8 mouse cellular contexts compared by ENCODE assay signal in genomic region chr19:10831424-10831823, GRCm38 (mm10). TPM values are rescaled to one million over a fixed set of nuclear protein-coding genes. Genes with fewer than 3 reads are reported as not detected.
DNase-seq lines count a peak whose midpoint lies in the region; ATAC-seq and TF ChIP-seq lines count a peak whose summit lies in the region.

No protein-coding gene starts in this region.

- H3K9me3 ChIP-seq in heart, embryonic 12.5 days (replicated peaks): no peaks in the 10 kb centered on the region
- H3K9me3 ChIP-seq in stomach, embryonic 16.5 days (replicated peaks; ENCODE audit: control insufficient read depth, low read length): no peaks in the 10 kb centered on the region

- no peak for ATAC-seq in heart, embryonic 12.5 days (ENCODE audit: insufficient number of reproducible peaks, low FRiP score)
- peak; percentile 78 for ATAC-seq in megakaryocyte, adult 5-6 weeks (ENCODE audit: poor library complexity, severe bottlenecking)
- peak; percentile 68; the same call in 1 of the 2 replicates for ATAC-seq in stomach, embryonic 16.5 days (ENCODE audit: insufficient read depth, low FRiP score)

- no peak overlapping the region for H3K27ac ChIP-seq in heart, embryonic 12.5 days (ENCODE audit: poor library complexity, severe bottlenecking)
- no peak overlapping the region for H3K27ac ChIP-seq in cerebellum, adult 2 months (ENCODE audit: insufficient read depth, low read length)
- H3K27ac ChIP-seq in stomach, embryonic 16.5 days (ENCODE audit: low read length): no peak overlapping the region

- no peaks in the 10 kb centered on the region for H3K36me3 ChIP-seq in heart, embryonic 12.5 days
- H3K36me3 ChIP-seq in stomach, embryonic 16.5 days (ENCODE audit: control insufficient read depth, insufficient read depth, low read length): no peaks in the 10 kb centered on the region

- H3K27me3 ChIP-seq in heart, embryonic 12.5 days (replicated peaks): no peaks in the 10 kb centered on the region
- no peaks in the 10 kb centered on the region for H3K27me3 ChIP-seq in cerebellum, adult 2 months (ENCODE audit: control insufficient read depth, insufficient read depth, low read length)
- no peaks in the 10 kb centered on the region for H3K27me3 ChIP-seq in stomach, embryonic 16.5 days (ENCODE audit: control insufficient read depth, insufficient read depth, low read length)

- TF ChIP-seq CTCF in cerebellum, adult 2 months (IDR thresholded peaks at IDR 0.05; ENCODE audit: borderline replicate concordance, insufficient read depth, low read depth, low read length): peak; percentile 50

- H3K4me1 ChIP-seq in heart, embryonic 12.5 days (replicated peaks): no peaks in the 10 kb centered on the region
- peaks cover 6% of the 10 kb centered on the region; the same call in 1 of the 2 replicates for H3K4me1 ChIP-seq in cerebellum, adult 2 months (ENCODE audit: control insufficient read depth, insufficient read depth, low read length)
- H3K4me1 ChIP-seq in stomach, embryonic 16.5 days (ENCODE audit: control insufficient read depth, insufficient read depth, low read length): no peaks in the 10 kb centered on the region

- no peak overlapping the region for H3K9ac ChIP-seq in heart, embryonic 12.5 days
- H3K9ac ChIP-seq in stomach, embryonic 16.5 days (ENCODE audit: low read length): no peak overlapping the region

- no peak for TF ChIP-seq POLR2A in cerebellum, adult 2 months (IDR thresholded peaks at IDR 0.05; ENCODE audit: borderline replicate concordance, insufficient read depth, low read length)

- no peak overlapping the region for H3K4me2 ChIP-seq in heart, embryonic 12.5 days
- no peak overlapping the region for H3K4me2 ChIP-seq in stomach, embryonic 16.5 days (ENCODE audit: low read depth, low read length)

- no peak overlapping the region for H3K4me3 ChIP-seq in heart, embryonic 12.5 days
- no peak overlapping the region for H3K4me3 ChIP-seq in cerebellum, adult 2 months (replicated peaks; ENCODE audit: insufficient read depth, low read depth, low read length)
- H3K4me3 ChIP-seq in stomach, embryonic 16.5 days (replicated peaks; ENCODE audit: low read length): no peak overlapping the region

- WGBS in heart, embryonic 12.5 days: 8% methylated on average over 5 of the region's 5 CpGs
- 14% methylated on average over 5 of the region's 5 CpGs for WGBS in cerebellum, adult 2 months
- 12% methylated on average over 5 of the region's 5 CpGs for WGBS in stomach, embryonic 16.5 days

- peak; percentile 71 to 81 for DNase-seq in heart, adult 18-20 months
- DNase-seq in MEL-GATA-1-ER (ENCODE audit: extremely low read depth, low read depth): peak; percentile 44
- peak; percentile 54 to 56 for DNase-seq in cerebellum, adult 2 months
- peak; percentile 35 to 77 for DNase-seq in gastrocnemius, postnatal 4 days (ENCODE audit: low spot score in 2 of 2)
- DNase-seq in kidney, postnatal 36 days: peak; percentile 50 to 81

RNA-seq across cellular contexts. Expression of gene Cd6, which starts 1.6 kb away (rescaled TPM):
- total RNA-seq in heart, adult 18-20 months (2021): 1 to 10 TPM in 1 of 2 experiments, under 1 TPM in 1; 0.17 to 1.2 TPM
- not detected in 2 replicates for polyA plus RNA-seq in heart, embryonic 12.5 days (2016; fragmentation: Nextera tagmentation; extraction: Ambion mirVana)
- polyA plus RNA-seq in cerebellum, adult 2 months (2012; rRNA removed): 0.05 and 0.10 TPM in 2 replicates
- total RNA-seq in gastrocnemius, postnatal 4 days (2021): under 1 TPM; 0.21 to 0.32 TPM
- 1.0 TPM in 1 of 2 replicates, not detected in the other for total RNA-seq in megakaryocyte, adult 5-6 weeks (2015)
- total RNA-seq in megakaryocyte, adult 5-6 weeks (2017): 0.26 and 0.37 TPM in 2 replicates
- 0.50 and 0.58 TPM in 2 replicates for polyA plus RNA-seq in stomach, embryonic 16.5 days (2015; fragmentation: Nextera tagmentation; extraction: Ambion mirVana)

RNA-seq across cellular contexts. Expression of gene Slc15a3, which starts 8.1 kb away (rescaled TPM):
- total RNA-seq in heart, adult 18-20 months (2021): 1 to 10 TPM; 2.1 TPM
- polyA plus RNA-seq in heart, embryonic 12.5 days (2016; fragmentation: Nextera tagmentation; extraction: Ambion mirVana): 0.23 and 0.41 TPM in 2 replicates
- 0.51 and 0.62 TPM in 2 replicates for polyA plus RNA-seq in cerebellum, adult 2 months (2012; rRNA removed)
- 1 to 10 TPM; 1.5 TPM for total RNA-seq in gastrocnemius, postnatal 4 days (2021)
- 31.4 and 31.6 TPM in 2 replicates for total RNA-seq in megakaryocyte, adult 5-6 weeks (2015)
- total RNA-seq in megakaryocyte, adult 5-6 weeks (2017): 18.0 and 20.2 TPM in 2 replicates
- 0.52 and 0.70 TPM in 2 replicates for polyA plus RNA-seq in stomach, embryonic 16.5 days (2015; fragmentation: Nextera tagmentation; extraction: Ambion mirVana)

RNA-seq across cellular contexts. Expression of gene Tmem132a, which starts 38.3 kb away (rescaled TPM):
- total RNA-seq in heart, adult 18-20 months (2021): 10 to 100 TPM; 10.1 to 10.3 TPM
- polyA plus RNA-seq in heart, embryonic 12.5 days (2016; fragmentation: Nextera tagmentation; extraction: Ambion mirVana): 61.5 and 62.2 TPM in 2 replicates
- polyA plus RNA-seq in cerebellum, adult 2 months (2012; rRNA removed): 350 and 389 TPM in 2 replicates
- total RNA-seq in gastrocnemius, postnatal 4 days (2021): 10 to 100 TPM; 47.1 to 56.1 TPM
- 0.11 and 0.21 TPM in 2 replicates for total RNA-seq in megakaryocyte, adult 5-6 weeks (2015)
- total RNA-seq in megakaryocyte, adult 5-6 weeks (2017): 0.33 and 0.70 TPM in 2 replicates
- polyA plus RNA-seq in stomach, embryonic 16.5 days (2015; fragmentation: Nextera tagmentation; extraction: Ambion mirVana): 66.3 and 70.6 TPM in 2 replicates

RNA-seq across cellular contexts. Expression of gene Tmem109, which starts 50.4 kb away (rescaled TPM):
- 100 to 1,000 TPM; 104 to 113 TPM for total RNA-seq in heart, adult 18-20 months (2021)
- 67.4 and 70.9 TPM in 2 replicates for polyA plus RNA-seq in heart, embryonic 12.5 days (2016; fragmentation: Nextera tagmentation; extraction: Ambion mirVana)
- polyA plus RNA-seq in cerebellum, adult 2 months (2012; rRNA removed): 109 and 115 TPM in 2 replicates
- 100 to 1,000 TPM; 191 to 193 TPM for total RNA-seq in gastrocnemius, postnatal 4 days (2021)
- 76.9 and 81.2 TPM in 2 replicates for total RNA-seq in megakaryocyte, adult 5-6 weeks (2015)
- 74.7 and 80.9 TPM in 2 replicates for total RNA-seq in megakaryocyte, adult 5-6 weeks (2017)
- 147 and 169 TPM in 2 replicates for polyA plus RNA-seq in stomach, embryonic 16.5 days (2015; fragmentation: Nextera tagmentation; extraction: Ambion mirVana)

Comparison
In these comparisons a context has a peak if more than half of its experiments do, and no peak if none do; other contexts are left out.
1. RNA of gene Slc15a3, which starts 8.1 kb away (total RNA-seq): 18.0 to 31.6 TPM in megakaryocyte, adult 5-6 weeks; 2.1 TPM in heart, adult 18-20 months and 1.5 TPM in gastrocnemius, postnatal 4 days; every median in the first group is over 4 times any median in the second.
2. RNA of gene Tmem132a, which starts 38.3 kb away (total RNA-seq): 47.1 to 56.1 TPM in gastrocnemius, postnatal 4 days and 10.1 to 10.3 TPM in heart, adult 18-20 months; 0.11 to 0.70 TPM in megakaryocyte, adult 5-6 weeks; every median in the first group is over 4 times any median in the second.
3. Peak in every context shown above with its lines, with median percentiles within 50 percentile points of each other: DNase-seq.